Mouse (Mus musculus) embryo, embryonic 9.5 days (tissue): Measurements from ENCODE around the gene Cct3.
"Not testable (repeated sequence)": the region's sequence is repeated elsewhere in the genome, so short reads cannot be mapped to it uniquely, and the experiment has no call there.

ENCODE experiments used
- DNase-seq: peaks from one replicate; pipeline ENCODE4 v3.0.0-alpha.2; 2017; ENCODE audit errors: extremely low spot score

Cct3 gene

DNA sequence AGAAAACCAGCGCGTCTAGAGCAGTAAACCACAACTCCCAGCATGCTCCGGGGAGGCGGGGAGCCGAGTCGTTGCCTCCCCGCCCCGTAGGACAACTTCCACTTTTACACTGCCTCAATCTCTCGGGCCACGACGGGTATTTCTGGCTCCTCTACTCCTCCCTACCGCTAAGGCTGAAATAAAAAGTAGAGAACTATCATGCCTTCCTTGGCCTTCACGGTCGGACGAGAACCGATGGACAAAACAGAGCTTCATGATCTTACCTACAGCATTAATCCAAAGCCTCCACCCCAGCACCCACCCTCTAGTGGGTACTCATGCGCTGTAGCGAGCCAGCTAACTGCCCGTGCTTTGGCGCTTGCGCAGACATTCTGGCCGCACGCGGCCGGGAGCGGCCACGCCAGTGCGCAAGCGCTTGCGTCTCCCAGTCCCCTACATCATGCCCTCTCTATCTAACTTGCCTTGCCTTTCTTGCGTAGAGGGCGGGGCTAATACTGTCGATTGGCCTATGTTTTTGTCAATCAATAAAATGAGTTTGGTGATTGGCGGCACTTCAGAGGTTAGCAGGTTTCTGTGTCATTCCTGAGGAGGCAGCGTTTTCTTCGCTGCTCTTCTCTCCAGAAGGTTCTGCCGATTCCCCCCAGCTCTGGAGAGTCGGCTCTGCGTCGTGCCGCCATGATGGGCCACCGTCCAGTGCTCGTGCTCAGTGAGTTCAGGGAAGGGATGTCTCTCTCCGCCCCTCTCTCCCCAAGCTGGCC, at the start of gene Cct3, which contains the start of gene Tsacc:
TSS of gene Cct3 (plus strand) at position 556 of the 758 bp plus-strand sequence.
TSS of gene Tsacc (minus strand) at position 439 of the 758 bp plus-strand sequence.
- DNase-seq = peak; percentile 97

DNA sequence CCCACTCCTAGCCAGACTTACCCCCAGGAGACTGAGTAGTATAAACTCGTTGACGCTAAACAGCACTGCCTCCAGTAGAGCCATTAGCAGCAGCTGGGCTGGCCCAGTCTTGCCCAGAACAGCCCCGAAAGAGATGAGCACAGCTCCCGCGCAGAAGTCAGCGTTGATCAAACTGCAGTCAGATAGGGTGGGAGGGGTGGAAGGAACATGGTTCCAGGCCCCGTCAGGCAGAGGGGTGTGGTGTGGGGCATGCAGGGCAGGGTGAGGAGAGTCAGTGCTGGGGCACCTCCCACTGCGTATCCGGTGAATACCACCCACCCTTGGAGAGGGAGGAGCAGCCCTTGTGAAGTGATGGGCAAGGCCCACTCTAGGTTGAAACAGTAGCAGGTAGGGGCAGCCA, 49.2 kb upstream of the Cct3 start:
- DNase-seq = no peak

DNA sequence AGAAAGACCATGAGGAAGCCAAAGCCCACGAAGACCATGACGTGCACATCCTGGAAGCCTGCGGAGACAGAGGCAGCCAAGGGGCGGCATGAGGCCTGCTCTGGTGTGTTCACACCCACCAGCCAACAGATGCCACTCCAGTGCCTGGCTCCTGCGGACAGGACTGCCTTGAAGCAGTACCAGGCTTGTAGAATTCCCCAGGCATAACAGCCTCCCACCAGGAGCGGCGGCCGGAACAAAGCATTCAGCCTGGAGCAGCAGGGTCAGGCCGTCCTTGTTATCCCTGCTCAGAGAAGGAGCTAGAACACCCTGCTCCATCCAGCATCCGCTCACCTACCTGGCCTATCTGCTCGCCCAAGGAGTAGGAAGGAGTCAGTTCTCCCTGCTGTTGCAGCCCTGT, 48.5 kb upstream of the Cct3 start:
- no peak for DNase-seq

DNA sequence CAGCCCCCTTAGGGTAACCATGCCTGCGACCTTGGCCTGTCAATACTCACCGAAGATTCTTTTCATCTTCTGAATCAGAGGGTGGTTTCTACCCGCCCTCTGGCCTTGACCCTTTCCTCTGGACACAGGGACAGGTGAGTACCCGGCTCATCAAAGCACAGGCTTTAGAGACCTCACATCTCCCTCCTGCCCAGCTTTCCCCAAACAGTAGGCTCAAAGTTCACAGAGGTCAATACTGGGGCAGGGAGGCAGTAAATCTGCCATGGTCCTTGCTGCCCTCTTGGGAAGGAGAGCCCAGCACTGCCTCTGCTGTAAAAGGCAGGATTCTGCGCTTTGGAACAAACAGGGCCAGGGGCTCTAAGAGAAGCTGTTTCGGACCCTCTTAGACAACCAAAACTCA, 44.2 kb upstream of the Cct3 start:
- no peak for DNase-seq

DNA sequence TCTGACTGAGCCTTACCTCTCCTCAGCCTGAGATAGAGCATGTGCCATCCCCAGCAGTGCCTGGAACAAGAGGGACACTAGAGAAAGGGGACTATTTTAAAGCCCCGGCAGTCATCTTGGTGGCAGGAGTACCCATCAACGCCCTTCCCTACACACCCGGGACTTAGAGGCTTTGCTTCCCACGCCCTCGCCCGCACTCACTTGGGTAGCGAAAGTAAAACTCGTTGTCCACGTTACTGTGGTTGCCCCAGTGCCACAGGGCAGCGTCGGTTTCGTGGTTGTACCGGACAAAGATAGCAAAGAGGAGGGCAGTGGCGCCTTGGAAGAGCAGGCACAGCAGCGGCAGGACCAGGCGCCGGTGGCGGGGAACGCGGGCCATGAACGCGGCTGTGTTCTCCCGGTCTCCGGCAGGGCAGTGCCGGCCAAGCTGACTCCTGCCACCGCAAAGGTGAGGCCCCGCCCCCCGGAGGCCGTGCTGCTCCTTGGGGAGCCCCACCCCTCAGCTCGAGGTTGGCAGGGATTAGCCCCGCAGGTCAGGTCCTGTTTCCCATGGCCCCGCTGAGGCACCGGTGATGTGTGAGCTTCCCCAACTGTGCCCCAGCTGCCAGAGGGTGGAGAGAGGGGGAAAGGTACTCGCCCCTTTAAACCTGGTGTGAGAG, 42.5 kb upstream of the Cct3 start, which contains the start of gene Rhbg:
TSS of gene Rhbg (minus strand) at position 442 of the 659 bp plus-strand sequence.
- no peak for DNase-seq

DNA sequence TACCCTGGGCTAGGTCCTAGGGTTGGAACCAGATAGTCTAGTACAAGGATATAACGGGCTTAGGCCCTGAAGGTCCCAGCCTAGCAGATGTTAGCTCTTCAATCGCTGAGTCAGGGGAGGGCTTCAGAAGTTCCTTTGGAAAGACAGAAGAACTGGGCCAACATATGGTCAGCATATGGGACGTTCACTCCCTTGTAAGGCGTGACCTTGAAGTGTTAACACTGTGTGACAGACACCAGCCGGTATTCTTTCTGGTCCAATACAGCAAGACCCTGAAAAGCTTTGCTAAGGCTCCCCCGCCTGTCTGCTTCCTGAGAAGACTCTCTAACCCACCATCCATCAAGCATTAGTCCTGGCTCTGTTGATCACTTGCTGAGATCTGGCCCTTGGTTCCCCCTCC, 41.0 kb upstream of the Cct3 start:
- no peak for DNase-seq

DNA sequence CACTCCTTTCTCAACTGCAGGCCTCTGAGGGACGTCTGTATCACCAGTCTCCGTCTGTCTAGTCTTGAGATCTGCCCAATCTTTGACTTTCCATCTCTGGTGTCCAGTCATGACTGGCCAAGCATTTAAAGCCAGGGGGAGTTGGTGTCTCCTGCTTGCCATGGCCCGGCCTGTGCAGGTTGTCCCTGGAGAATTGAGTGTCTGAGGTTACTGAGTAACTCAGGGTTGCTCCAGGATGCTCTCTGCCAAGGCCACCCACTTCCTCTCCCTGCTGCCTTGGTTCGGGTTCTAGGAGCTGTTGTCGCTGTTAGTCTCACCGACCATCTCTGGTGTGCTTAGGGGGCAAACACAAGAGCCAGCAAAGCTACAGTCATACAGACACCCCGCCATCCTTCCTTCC, 40.5 kb upstream of the Cct3 start:
- no peak for DNase-seq

DNA sequence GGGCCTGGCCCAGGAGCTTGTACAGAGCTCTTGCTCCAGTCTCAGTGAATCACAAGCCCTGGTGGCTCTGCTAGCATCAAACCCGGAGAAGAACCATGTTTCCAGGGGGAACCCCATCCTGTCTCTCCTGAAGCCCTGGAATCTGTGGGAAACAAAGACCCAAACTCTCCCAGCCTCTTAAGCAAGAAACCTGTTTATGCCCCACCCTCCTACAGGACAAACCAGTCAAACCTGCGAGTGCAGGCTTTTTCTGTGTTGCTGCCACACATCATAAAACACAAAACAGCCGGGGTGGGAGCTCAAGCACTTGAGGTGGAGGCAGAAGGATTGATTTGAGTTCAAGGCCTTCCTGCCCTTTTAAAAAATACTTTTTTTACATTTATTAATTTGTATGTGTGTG, 34.6 kb upstream of the Cct3 start:
- DNase-seq = no peak

DNA sequence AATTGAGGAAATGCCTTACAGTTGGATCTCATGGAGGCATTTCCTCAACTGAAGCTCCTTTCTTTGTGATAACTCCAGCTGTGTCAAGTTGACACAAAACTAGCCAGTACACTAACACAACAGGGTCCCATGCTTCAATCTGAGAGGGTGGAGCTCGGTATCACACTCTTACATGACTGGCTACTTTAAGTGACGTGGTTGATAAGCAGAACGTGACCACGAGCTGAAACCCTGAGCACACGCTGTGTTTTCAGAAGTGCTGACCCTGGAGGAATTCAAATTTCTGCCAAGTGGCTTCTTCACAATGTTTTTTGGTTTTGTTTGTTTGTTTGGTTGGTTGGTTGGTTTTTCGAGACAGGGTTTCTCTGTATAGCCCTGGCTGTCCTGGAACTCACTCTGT, 28.9 kb upstream of the Cct3 start:
- DNase-seq = not testable (repeated sequence)

DNA sequence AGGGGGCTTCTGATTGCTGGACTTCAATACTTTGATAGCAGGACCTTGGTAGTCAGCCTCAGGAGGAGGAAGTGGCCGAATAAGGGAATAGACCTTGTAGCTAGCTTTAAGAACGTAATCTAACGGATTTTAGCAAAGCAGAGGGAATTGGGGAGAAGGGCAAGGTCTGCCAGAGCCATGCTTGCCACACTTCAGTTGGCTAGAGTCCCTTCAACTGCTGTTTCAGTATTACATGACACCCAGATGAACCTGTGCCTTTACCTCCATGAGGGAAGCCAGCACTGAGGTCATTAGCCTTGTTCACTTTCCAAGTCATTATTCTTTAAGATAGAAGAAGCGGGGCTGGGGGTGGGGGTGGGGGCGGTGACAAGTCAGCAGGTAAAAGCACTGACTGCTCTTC, 27.9 kb upstream of the Cct3 start:
- DNase-seq = no peak

DNA sequence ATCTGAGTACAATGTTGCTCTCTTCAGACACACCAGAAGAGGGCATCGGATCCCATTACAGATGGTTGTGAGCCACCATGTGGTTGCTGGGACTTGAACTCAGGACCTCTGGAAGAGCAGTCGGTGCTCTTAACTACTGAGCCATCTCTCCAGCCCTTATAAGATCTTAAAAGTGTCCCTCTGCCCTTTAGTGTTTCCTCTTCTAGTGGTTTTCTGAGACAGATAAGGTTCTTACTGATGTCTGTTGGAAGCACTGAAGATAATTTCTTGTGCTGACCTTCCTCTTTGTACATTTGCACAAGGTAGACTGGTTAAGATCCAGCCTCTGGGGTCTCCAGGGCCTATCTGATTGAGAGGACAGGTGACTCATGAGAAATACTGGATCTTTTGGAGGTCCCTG, 25.6 kb upstream of the Cct3 start:
- not testable (repeated sequence) for DNase-seq

DNA sequence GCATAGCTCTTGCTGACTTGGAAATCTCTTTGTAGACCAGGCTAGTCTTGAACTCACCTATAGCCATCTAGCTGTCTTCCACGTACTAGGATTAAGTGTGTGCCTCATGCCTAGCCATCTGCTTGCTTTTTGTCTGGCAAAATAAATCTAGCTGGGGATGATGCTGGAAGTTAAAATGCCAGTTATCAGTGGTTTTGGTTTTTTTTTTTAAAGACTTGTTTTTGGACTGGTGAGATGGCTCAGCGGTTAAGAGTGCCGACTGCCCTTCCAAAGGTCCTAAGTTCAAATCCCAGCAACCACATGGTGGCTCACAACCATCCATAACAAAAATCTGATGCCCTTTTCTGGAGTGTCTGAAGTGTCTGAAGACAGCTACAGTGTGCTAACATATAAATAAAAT, 25.1 kb upstream of the Cct3 start:
- DNase-seq = no peak

DNA sequence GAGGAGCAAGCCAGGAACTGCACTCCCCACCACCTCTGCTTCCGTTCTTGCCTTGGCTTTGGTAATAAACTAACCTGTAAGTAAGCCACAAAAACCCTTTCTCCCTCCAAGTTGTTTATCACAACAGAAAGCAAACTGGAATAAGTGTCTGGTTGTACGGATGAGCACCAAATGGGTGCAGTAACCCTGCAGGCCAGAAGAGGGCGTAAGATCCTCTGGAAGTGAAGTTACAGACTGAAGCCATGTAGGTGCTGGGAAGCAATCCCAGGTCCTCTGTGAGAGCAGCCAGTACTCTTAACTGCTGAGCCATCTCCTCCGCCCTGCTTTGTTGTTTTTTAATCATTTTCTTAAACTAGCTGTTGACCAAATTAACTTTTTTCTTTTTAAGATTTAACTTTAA, 22.9 kb upstream of the Cct3 start:
- no peak for DNase-seq

DNA sequence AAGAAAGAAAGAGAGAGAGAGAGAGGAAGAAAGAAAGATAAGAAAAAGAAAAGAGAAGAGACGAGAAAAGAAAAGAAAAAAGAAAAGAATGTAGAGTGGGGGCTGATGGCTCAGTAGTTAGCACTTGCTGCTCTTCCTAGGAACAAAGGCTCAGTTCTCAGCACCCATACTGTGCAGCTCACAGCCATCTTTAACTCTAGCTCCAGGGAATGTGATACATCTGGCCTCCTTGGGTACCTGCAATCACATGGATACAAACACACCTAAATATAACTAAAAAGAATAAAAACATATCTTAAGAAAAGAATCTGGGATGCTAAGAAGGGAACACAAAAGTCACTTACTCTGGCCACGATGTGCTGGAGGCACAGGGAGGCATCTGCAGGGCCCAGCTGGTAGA, 20.8 kb upstream of the Cct3 start:
- no peak for DNase-seq

DNA sequence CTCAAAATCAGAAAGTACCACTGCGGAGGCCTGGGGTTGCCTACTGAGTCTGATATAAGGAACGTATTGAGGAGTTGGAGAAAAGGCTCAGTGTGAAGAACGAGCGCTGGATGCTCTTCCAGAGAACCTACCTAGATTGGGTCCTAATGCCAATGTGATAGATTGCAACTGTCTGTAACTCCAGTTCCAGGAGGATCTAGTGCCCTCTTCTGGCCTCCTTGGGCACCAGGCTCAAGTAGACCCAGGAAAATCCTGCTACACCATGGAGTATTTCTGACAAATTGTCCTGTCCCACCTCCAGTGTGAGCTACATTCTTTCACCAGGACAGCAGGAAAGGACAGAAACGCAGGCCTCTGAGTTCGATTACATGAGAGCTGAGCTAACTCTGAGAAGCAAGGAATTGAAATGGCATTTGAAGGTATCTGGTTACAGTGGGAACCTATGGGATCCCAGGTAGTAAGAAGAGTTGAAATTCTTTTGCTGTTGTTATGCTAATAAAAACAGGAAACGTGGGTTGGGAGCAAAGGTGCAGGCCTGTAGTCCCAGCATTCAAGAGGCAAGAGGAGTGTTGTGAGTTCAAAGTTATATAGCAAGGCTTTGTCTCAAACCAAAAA, 20.3 kb upstream of the Cct3 start:
- no peak for DNase-seq

DNA sequence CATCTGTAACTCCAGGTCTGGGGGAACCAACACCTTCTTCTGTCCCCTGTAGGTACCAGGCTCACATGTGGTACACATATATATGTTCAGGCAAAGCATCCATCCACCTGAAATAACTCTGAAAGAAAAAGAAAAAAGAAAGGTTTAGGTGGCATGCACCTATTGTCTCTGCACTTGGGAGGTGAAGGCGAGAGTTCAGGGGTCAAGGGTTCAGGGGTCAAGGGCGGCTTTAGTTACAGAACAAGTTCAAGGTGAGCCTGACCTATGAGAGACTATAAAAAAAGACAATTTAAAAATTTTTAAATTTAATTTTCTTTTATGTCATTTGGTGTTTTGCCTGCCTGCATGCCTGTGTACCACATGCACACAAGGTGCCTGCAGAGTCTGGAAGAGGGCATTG, 16.9 kb upstream of the Cct3 start:
- no peak for DNase-seq

DNA sequence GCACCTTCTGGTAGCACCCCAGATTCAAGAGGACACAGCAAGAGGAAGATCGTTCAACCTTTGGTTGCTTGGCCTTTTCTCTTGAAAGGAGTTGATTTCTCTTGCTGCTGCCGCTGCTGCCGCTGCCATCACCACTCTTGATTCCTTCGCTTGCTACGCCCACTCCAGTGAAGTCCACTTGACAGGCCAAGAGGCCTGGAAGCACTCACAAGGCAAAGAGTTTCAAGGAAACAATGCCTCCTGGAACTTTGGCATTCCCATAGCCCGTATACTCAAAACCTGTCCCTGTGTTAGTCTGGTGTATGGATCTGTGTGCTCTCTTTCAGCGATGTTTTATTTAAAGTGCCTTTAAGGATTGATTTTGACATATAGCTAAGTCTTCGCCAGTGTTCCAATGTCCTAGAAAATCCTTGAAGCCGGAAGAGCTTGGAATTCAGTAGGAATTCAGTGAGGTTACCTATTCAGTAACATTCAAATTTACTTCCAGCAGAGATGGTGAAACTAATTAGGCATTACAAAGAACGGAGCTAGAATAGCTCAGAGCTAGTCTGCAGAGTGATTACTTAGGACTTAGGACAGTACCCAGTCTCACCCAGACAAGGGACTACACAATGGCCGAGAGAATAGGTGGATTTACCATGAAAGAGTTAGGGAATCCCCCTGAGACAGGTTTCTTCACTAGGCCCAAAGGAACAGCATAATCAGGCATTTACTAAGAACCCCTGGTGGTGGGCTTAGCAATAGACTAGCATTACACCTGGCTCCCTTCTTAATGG, 15.6 kb upstream of the Cct3 start:
- DNase-seq = not testable (repeated sequence)

DNA sequence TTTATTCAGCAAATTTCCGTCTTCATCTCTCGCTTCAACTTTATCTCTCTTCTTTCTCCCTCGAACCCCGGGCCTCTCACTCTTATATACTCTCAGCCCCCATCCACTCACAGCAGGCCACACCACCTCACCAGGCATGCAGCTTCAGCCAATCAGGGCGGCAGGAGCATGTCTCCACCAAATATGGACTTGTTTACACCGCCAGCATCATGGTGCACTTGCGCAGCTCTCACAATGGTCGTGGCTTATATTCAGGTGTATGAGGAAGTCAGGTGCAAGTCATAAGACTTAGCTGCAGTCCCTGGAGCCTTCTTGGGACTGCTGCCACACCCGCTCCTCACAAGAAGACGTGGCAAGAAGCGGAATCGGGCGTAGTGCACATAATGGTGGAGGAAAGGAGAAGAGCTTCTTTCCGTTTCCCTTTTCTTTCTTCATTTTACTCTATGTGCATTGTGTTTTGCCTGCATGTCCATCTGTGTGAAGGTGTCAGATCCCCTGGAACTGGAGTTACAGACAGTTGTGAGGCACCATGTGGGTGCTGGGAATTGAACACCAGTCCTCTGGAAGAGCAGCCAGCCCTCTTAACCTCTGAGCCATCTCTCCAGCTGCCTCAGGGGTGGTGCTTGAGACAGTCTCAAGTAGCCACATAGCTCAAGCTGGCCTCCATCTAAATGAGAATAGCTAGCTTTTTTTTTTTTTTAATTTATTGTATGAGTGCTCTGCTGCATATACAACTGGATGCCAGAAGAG, 11.9 kb upstream of the Cct3 start:
- DNase-seq = not testable (repeated sequence)

DNA sequence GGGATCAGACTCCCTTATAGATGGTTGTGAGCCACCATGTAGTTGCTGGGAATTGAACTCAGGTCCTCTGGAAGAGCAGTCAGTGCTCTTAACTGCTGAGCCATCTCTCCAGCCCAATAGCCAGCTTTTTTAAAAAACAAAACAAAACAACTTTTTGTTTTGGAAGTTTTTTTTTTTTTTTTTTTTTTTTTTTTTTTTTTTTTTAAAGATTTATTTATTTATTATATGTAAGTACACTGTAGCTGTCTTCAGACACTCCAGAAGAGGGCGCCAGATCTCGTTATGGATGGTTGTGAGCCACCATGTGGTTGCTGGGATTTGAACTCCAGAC, 11.4 kb upstream of the Cct3 start:
- DNase-seq = not testable (repeated sequence)

DNA sequence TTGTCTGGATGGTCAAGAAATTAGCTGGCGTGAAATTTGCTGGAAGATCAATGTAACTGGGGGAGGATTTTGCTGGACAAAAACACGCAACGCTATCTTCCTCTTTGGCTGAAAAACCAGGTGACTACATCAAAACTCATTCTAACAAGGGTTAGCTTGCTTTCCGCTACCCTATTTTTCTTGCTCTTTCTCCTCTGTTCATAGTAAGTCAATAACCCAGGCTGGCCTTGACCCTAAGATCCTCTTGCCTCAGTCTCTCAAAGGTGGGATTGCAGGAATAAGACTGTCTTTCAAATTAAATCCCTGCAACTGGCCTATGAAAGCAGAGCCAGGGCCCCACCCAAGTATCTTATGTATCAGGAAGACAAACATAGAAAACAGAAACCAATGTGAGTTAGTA, 9.8 kb upstream of the Cct3 start, which contains the start of gene Gm38392:
TSS of gene Gm38392 (minus strand) at position 101 of the 400 bp plus-strand sequence.
- no peak for DNase-seq

DNA sequence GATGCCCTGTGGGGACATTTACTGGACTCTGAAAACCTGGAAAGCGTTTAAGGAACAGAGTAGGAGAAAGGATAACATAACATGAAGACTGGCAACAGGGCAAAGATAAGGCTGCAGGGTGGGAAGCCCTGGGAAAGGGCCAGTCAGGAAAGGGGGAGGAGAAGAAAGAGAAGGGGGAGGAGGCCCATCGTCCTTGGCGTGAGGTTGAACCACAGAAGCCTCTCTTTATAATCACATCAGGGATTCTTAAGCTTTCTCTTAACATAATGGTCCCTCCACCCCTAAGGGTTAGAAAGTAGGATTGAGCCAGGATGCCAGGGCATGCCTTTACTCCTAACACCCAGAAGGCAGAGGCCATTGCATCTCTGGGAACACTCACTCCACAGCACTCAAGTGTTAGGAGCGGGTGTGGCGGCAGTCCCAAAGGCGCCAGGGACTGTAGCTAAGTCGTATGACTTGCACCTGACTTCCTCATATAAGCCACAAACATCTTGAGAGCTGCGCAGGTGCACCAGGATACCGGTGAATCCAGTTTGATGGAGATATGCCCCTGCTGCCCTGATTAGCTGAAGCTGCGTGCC, 8.7 kb upstream of the Cct3 start:
- DNase-seq = not testable (repeated sequence)
